Mouse (Mus musculus) ES-Bruce4 (cell line): ENCODE measurements around the gene Heatr5a.

ENCODE experiments used
- CTCF ChIP-seq: IDR thresholded peaks from one replicate; pipeline ENCODE4 v1.8.1; 2011; ENCODE audit warnings: low read depth, low read length
- EP300 ChIP-seq: IDR thresholded peaks from 2 replicates; pipeline ENCODE4 v1.6.1; 2011; ENCODE audit warnings: low read depth, low read length; ENCODE audit not compliant: insufficient read depth
- POLR2A ChIP-seq: IDR thresholded peaks from one replicate; pipeline ENCODE4 v1.8.1; 2011; ENCODE audit warnings: low read length; ENCODE audit not compliant: insufficient read depth

DNA sequence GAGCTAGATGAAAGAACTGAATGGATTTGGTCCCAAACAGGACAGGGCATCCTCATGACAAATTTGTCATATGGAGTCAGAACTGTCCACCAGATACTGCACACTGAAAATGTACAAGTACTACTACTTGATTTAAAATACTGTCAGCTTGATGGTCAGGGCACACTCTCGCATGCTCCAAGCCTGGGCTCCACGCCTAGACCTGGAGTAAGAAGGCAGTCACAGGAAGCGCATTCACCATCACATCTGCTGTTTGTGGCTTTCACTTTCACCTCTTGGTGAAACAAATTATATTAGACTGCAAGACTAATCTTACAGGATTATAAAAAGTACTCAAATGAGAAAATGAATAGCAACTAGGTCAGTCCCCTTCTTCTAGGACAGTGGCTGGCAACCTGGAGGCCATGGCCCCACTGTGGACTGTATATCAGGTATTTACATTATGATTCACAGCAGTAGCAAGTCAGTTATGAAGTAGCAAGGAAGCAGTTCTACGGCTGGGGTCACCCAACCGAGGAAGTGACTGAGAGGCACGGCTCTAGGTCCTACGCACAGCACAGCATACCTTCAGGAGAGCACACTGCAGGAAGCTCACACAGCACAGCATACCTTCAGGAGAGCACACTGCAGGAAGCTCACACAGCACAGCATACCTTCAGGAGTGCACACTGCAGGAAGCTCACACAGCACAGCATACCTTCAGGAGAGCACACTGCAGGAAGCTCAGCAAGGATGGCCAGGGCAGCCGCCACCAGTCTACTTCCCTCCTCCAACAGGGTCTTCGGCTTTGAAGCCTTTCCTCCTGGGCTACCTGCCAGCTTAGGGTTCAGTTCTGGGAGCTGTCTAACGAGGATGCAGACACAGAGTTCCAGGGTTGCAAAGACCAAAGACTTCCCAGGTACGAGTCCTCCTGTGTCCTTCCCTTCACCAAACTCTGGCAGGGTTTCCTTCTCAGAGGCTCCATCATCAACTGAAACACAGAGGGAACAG is 83.5 kb downstream of the Heatr5a start:
- TF ChIP-seq POLR2A (no peak), CTCF (no peak), EP300 (no peak)
